Mouse (Mus musculus) forebrain, embryonic 16.5 days (tissue): ENCODE measurements around the gene Prm1. TPM values are rescaled to one million over a fixed set of nuclear protein-coding genes. Genes with fewer than 3 reads are reported as not detected.

Experiments
- polyA plus RNA-seq: library from polyadenylated mRNA; unstranded; fragments of >200 nt; fragmentation: Nextera tagmentation; extraction: Ambion mirVana; gene quantifications from 2 replicates; pipeline ENCODE4 v1.2.1, GENCODE M21; 2015

Prm1 gene
- polyA plus RNA-seq, 1 experiment from 2014 or later = not detected

Other genes starting within 250 kb of the Prm1 start
- gene Socs1, start 20.3 kb downstream of the Prm1 start, polyA plus RNA-seq = 1.7 and 2.2 TPM in 2 replicates
- gene Tnp2, start 17.2 kb downstream of the Prm1 start, polyA plus RNA-seq = not detected in 2 replicates
- not detected in 2 replicates for gene Prm3, start 14.9 kb downstream of the Prm1 start, polyA plus RNA-seq
- gene Prm2, start 9.7 kb downstream of the Prm1 start, polyA plus RNA-seq = not detected in 2 replicates
- not detected in 2 replicates for gene Gm11172, start 7.1 kb upstream of the Prm1 start, polyA plus RNA-seq
- 0.75 and 0.94 TPM in 2 replicates for gene Rmi2, start 29.2 kb upstream of the Prm1 start, polyA plus RNA-seq